Mouse (Mus musculus) erythroblast, embryonic 14.5 days (primary cell): Measurements from ENCODE around the gene Crk.

Experiments used
- GATA1 ChIP-seq: IDR thresholded peaks from 2 replicates; pipeline ENCODE4 v1.6.1; 2012; ENCODE audit warnings: low read length, inconsistent platforms, mixed read lengths
- TAL1 ChIP-seq: IDR thresholded peaks from 3 replicates; pipeline ENCODE4 v1.6.1; 2012; ENCODE audit warnings: low read length, inconsistent platforms, mixed read lengths

DNA sequence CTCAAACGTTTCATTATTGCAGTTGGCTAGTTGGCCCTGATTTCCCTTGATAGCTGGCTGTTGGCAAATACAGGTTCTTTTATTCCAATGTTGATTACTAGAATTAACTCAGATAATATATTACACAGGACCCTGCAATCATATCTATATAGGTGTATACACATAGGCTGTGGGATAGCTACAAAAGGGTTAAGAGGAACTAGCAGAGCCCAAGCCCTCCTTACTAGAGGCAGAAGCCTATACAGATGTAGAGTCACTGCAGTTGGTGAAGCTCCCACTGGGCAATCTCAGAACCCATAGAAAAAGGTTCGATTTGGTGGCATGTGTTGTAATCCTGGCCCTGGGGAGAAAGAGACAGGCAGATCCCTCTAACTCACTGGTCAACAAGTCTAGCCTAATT is 48.1 kb downstream of the Crk start:
- TF ChIP-seq TAL1 (no peak), GATA1 (no peak)
